Mouse (Mus musculus) brain, embryonic 18.5 days (tissue): ENCODE measurements at regions not wholly inside any gene's neighbourhood (a gene's known extent, or its start where the extent isn't known, plus 50 kb on each side); places are given as distances from the start of the nearest gene placed in this dataset.

ENCODE experiments used
- DNase-seq: peaks from one replicate; pipeline ENCODE4 v3.0.0-alpha.2; 2012; ENCODE audit warnings: low read depth, low spot score

GRCm38 (mm10) chr13:83988517-83988916 lies 233.6 kb upstream of the Tmem161b start:
- no peak for DNase-seq

- DNase-seq, result no peak
Measured at GRCm38 (mm10) chr13:83997599-83998369, 224.3 kb upstream of the Tmem161b start.

- DNase-seq, result no peak
Measured at GRCm38 (mm10) chr13:84021771-84022170, 200.3 kb upstream of the Tmem161b start.

GRCm38 (mm10) chr13:84023021-84023420 lies 199.1 kb upstream of the Tmem161b start:
- no peak for DNase-seq

GRCm38 (mm10) chr13:84023637-84024036 lies 198.5 kb upstream of the Tmem161b start:
- DNase-seq, result no peak

DNA sequence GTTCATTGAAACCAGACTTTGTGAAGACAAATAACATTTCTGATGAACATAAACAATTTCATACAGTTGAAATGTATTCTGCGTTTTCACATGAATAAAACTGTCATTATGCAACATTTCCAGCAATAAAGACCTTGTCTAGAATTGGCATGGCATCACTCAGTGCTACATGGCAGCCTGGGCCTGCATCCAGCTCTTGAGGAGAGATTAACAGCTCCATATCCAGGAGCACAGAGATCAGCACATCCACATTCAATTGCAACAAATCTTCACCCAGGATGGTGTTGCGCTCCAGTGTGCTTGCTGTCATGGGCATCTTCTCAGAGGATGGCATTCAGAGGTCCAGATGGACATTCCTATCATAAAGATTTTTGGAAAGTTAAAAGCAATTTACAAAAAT lies 196.7 kb upstream of the Tmem161b start:
- no peak for DNase-seq

GRCm38 (mm10) chr13:84047736-84048135 lies 174.4 kb upstream of the Tmem161b start:
- DNase-seq, result no peak

DNA sequence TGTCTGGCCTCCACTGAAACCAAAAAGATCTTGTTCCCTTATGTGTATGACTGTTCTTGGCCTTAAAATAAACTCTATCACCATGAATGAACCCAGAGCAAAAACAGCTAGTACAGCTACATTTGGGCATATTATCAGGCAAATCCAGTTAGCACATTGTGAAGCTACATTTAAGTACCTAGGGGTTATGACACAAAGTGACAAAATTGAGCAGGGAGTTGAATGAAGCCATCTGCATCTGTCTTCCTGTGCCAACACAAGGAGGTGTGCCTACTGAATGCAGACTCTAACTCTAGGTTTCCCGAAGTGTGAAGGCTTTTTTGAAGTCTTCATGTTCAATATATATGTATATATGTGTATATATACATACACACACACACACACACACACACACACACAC lies 169.9 kb upstream of the Tmem161b start:
- DNase-seq, result no peak

GRCm38 (mm10) chr13:84054956-84055355 lies 167.1 kb upstream of the Tmem161b start:
- DNase-seq, result no peak

DNA sequence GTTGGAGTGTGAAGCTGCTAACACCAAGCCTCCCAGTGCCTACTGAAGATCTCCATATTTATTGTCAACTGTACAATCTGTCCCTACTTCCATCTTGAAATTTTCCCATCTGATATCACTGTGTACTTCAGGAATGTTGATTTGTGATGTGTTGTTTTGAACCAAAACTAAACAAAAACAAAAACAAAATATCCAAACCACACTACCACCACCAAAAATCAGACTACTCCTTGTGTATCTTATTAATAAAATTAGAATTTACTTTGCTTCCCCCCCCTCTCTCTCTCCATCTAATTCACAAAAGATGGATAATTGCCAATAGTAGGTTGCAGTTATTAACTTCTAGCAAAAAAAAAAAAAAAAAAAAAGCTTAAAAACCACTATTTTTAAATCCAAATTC lies 166.5 kb upstream of the Tmem161b start:
- no peak for DNase-seq

DNA sequence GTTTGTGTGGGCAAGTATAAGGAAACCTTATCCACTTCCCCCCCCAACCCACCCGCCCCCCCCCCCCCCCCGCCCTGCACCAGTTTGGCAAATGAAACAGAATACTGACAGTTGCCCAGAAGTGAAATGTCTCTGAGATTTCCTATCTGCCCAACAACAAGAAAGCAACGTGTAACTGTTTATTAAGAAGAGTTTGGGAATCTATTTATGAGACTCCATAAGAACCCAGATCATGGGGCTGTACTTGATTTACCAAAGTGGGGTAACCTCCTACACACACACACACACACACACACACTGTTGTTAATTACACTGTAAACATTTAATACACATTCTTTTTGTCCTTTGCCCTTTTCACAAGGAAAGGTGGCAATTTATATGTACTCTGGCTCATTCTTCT lies 165.6 kb upstream of the Tmem161b start:
- DNase-seq, result no peak

- no peak for DNase-seq
Measured at GRCm38 (mm10) chr13:84056998-84057397, 165.1 kb upstream of the Tmem161b start.

DNA sequence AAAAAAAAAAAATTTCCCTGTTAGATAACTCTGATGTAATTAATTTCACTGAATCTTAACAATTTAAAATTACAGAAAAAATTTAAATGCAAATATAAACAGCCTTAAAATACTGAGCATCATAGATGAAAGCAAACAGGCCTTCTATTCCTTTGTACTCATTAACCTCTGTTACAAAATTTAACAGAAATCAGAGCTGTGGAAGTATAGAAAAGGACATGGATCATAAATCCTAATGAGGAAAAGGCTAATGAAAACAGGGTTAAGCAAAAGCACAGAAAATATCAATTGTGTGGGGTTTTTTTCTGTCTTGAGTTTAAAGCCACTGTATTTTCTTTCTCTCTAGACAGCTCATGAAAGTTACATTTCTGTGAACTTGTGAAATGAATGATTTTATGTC lies 164.6 kb upstream of the Tmem161b start:
- DNase-seq, result no peak

DNA sequence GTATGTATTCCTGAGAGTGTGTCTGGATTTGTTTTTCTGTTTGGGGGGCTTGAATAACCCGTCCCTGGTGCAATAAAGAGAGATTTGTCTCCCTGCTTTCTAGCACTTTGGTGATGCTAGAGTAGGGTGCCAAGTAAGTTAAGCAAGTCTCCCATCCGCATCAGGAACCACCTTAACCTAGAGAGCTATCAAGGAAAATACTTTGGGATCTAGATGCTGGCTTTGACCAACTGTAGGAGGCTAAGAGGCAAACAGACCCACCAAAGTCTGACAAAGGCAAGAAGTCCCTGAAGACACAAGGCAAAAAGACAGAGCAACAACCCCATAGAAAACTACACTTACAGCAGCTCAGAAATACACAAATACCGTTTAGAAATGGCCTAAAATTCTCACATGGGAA lies 163.8 kb upstream of the Tmem161b start:
- DNase-seq, result no peak

DNA sequence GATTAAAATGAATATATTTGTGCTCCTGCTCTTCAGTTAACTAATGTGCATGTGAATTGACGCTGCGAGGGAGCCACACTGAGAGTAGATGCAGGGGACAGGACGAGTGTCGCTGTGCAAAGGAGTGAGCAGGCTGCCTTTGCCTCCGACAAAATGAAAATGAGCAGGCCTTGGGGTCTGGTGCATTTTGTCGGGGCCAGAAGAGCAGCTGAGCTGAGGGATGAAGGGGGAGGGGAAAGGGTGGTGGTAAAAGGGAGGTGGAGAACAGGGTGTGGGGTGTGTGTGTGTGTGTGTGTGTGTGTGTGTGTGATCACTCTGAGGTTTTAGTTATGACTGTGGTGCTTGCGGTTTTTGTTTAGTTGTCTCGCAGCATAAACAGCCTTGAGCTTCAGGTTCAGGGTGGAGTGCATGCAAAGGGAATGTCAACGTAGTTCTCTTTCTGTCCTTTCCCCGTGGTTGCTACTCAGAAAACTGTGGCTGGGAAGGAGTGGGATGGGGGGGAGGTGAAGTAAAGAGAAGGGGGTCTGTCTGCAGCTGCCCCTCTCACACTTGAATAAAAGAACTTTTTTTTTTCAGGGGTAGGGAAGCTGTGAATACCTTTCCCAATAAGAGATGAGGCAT lies 163.0 kb upstream of the Tmem161b start:
- DNase-seq, result no peak

DNA sequence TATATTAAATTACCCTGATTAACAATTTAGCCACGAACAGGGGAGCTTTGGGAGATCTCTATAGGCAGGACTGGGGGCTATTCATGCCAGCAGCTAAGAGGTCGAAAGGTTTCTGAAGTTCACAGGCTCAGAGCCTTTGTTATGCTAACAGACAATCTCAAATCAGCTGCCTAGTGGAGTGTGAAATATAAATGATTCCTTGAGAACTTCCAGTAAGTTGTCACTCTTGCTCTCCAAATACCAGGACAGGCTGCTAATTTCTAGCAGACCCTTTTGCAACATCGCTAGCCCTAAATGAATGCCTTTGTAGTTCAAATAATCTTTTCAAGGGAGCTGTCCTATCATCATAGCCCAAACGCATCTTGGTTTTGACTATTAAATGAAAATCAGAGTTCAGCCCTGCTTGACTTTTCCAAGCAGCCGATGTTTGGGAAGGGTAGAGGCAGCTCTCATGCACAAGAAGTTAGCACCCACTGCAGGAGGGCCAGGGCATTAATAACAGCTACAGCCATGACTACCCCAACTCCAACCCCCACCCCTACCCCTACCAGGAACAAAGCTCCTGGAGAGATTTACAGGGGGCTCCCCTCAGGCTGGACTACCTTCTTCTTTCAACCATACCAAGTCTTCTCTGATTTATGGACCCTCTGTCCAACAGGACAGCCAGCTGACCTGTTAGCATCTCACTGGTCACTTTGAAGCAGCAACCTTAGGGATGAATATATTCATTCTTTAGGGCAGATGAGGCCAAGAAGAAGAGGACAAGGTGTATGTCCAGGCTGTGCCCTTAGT lies 162.2 kb upstream of the Tmem161b start:
- DNase-seq, result no peak

GRCm38 (mm10) chr13:84060453-84060834 lies 161.7 kb upstream of the Tmem161b start:
- DNase-seq, result no peak

DNA sequence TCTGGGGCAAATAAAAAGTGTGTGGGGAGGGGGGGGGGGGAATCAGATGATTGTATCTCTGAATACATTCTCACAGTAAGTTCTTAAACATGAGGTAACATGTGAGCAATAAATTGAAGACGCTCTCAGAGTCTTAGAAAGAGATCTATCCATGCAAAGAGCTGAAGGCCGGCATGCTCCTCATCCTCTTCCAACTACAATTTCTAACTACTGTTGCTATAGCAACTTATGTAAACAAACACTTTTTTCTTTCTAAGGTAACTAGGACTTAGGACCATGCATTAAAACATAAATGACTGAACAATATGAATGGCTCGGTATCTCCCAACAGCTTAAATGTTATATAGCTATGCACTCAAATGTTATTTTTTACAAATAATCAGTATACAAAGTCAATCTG lies 161.2 kb upstream of the Tmem161b start:
- no peak for DNase-seq

- no peak for DNase-seq
Measured at GRCm38 (mm10) chr13:84061820-84062480, 160.1 kb upstream of the Tmem161b start.

DNA sequence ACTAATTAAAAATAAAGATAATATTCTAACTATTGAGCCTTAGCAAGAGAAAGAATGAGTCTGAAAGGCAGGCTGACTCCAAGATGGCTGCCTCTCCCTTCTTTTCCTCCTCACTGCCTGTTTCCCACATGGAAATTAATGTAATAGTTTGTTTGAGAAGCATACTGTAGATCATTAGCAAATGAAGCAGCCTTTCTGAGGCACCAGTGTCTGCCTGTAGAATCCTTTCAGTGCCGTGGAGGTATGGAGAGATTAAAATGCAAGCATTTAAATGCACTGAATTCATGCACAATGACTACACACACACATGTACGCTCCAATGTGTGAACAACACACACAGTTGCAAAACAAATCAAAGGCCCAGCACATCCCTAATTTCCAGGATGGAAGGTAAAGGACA lies 159.5 kb upstream of the Tmem161b start:
- no peak for DNase-seq

- no peak for DNase-seq
Measured at GRCm38 (mm10) chr13:84063406-84063805, 158.7 kb upstream of the Tmem161b start.

DNA sequence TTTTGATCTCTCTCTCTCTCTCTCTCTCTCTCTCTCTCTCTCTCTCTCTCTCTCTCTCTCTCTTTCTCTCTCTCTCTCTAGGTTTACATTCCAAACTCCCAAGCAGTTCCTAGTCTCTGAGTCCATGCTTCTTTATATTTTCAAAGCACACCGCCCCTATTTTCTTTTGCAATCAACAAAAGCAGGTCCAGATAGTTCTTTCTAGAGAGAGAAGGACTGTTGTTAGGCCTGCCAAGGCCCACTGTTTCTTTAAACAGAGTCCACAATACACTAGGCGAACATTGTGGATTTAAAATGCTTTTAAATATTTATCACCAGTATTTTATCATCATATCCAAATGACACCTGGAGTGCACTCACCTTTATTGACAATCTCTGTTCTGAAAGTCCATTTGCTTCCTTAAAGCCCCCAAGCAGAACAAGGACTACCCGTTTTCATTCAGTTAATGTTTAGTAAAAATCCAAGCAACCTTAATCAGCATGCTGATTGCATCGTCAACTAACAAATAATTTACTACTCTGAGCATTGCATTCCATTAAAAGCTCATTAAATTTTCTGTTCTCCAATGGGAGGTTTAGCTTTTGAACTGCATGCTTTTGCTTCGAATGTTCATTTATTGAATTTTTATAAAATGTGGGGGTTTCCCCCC lies 157.7 kb upstream of the Tmem161b start:
- no peak for DNase-seq
